Mouse (Mus musculus) naive thymus-derived CD4-positive, alpha-beta T cell, adult 2 months (primary cell): ENCODE results near the gene Krt10.
A peak's percentile ranks its signal among the peaks of the same experiment; 100 is the strongest.

ENCODE experiments used
- DNase-seq: peaks from one replicate; pipeline ENCODE4 v3.0.0-alpha.2; 2011; ENCODE audit warnings: low read depth

Gene Krt10

GRCm38 (mm10) chr11:99389264-99389663 is at the start of gene Krt10:
Krt10 (minus strand) TSS chr11:99389364.
- no peak for DNase-seq

- no peak for DNase-seq
Measured at GRCm38 (mm10) chr11:99437972-99438371, 48.8 kb upstream of the Krt10 start, which contains the start of gene Krt20. Krt20 (minus strand) TSS chr11:99438150.

GRCm38 (mm10) chr11:99436625-99437024 is 47.5 kb upstream of the Krt10 start:
- no peak for DNase-seq

- DNase-seq = no peak
Measured at GRCm38 (mm10) chr11:99430670-99431069, 41.5 kb upstream of the Krt10 start.

GRCm38 (mm10) chr11:99422159-99422558 is 33.0 kb upstream of the Krt10 start, which contains the start of gene Krt12:
Krt12 (minus strand) TSS chr11:99422259.
- no peak for DNase-seq

- DNase-seq = no peak
Measured at GRCm38 (mm10) chr11:99420586-99420985, 31.4 kb upstream of the Krt10 start.

GRCm38 (mm10) chr11:99417819-99418218 is 28.7 kb upstream of the Krt10 start:
- no peak for DNase-seq

GRCm38 (mm10) chr11:99416902-99417301 is 27.7 kb upstream of the Krt10 start:
- DNase-seq = no peak

GRCm38 (mm10) chr11:99414463-99415147 is 25.4 kb upstream of the Krt10 start:
- DNase-seq = no peak

- peak; percentile 39 for DNase-seq
Measured at GRCm38 (mm10) chr11:99413247-99413646, 24.1 kb upstream of the Krt10 start.

- no peak for DNase-seq
Measured at GRCm38 (mm10) chr11:99406186-99406585, 17.0 kb upstream of the Krt10 start.

GRCm38 (mm10) chr11:99399956-99400549 is 10.9 kb upstream of the Krt10 start:
- no peak for DNase-seq

- no peak for DNase-seq
Measured at GRCm38 (mm10) chr11:99398832-99399231, 9.7 kb upstream of the Krt10 start.

GRCm38 (mm10) chr11:99398084-99398483 is 8.9 kb upstream of the Krt10 start:
- no peak for DNase-seq

GRCm38 (mm10) chr11:99396661-99397060 is 7.5 kb upstream of the Krt10 start:
- no peak for DNase-seq

- DNase-seq = no peak
Measured at GRCm38 (mm10) chr11:99396034-99396433, 6.9 kb upstream of the Krt10 start.

- no peak for DNase-seq
Measured at GRCm38 (mm10) chr11:99392492-99392891, 3.3 kb upstream of the Krt10 start.

- no peak for DNase-seq
Measured at GRCm38 (mm10) chr11:99391375-99391774, 2.2 kb upstream of the Krt10 start.

- DNase-seq = no peak
Measured at GRCm38 (mm10) chr11:99390866-99391265, 1.7 kb upstream of the Krt10 start.

GRCm38 (mm10) chr11:99388661-99389060 is 503 bp downstream of the Krt10 start:
- DNase-seq = no peak

GRCm38 (mm10) chr11:99385813-99386721 is 3.1 kb downstream of the Krt10 start:
- DNase-seq = peak; percentile 75

GRCm38 (mm10) chr11:99379568-99379967 is 9.6 kb downstream of the Krt10 start:
- DNase-seq = peak; percentile 85

GRCm38 (mm10) chr11:99374803-99375202 is 14.4 kb downstream of the Krt10 start, which contains the start of gene Krt28:
Krt28 (minus strand) TSS chr11:99374903.
- DNase-seq = no peak
